ENCODE assay signal across 23 mouse cellular contexts in genomic region chr4:58373599-58373998, GRCm38 (mm10).
A peak's percentile ranks its signal among the peaks of the same experiment; 100 is the strongest.
DNase-seq lines count a peak whose midpoint lies in the region; ATAC-seq lines count a peak whose summit lies in the region.
"Had no signal": no experiment of that assay in that cellular context is flagged by ENCODE, and none has a peak within 500 bp of the region (broad histone marks: within the 10 kb centered on the region; RNA-seq: fewer than 3 reads in every experiment).

No protein-coding gene starts in this region.

- no peaks in the 10 kb centered on the region for H3K9me3 ChIP-seq in forebrain, embryonic 16.5 days (ENCODE audit: control insufficient read depth, low read length)
- H3K9me3 ChIP-seq in neural tube, embryonic 15.5 days (replicated peaks): no peaks in the 10 kb centered on the region
- H3K9me3 ChIP-seq: embryonic facial prominence, embryonic 15.5 days; hindbrain, embryonic 12.5 days; intestine, embryonic 15.5 days; limb, embryonic 13.5 days; liver, embryonic 13.5 days; lung, embryonic 15.5 days; neural tube, embryonic 13.5 days had no signal

- no peak overlapping the region for H3K27ac ChIP-seq in forebrain, embryonic 16.5 days (ENCODE audit: low read length)
- H3K27ac ChIP-seq in neural tube, embryonic 15.5 days (replicated peaks): no peak overlapping the region
- H3K27ac ChIP-seq: embryonic facial prominence, embryonic 15.5 days; gastrocnemius, adult 2 months; hindbrain, embryonic 12.5 days; intestine, embryonic 15.5 days; limb, embryonic 13.5 days; liver, embryonic 13.5 days; lung, embryonic 15.5 days; macrophage; neural tube, embryonic 13.5 days had no signal

- no peaks in the 10 kb centered on the region for H3K36me3 ChIP-seq in forebrain, embryonic 16.5 days (ENCODE audit: control insufficient read depth, insufficient read depth)
- H3K36me3 ChIP-seq in neural tube, embryonic 15.5 days: no peaks in the 10 kb centered on the region
- H3K36me3 ChIP-seq: embryonic facial prominence, embryonic 15.5 days; hindbrain, embryonic 12.5 days; intestine, embryonic 15.5 days; limb, embryonic 13.5 days; liver, embryonic 13.5 days; lung, embryonic 15.5 days; neural tube, embryonic 13.5 days had no signal

- H3K27me3 ChIP-seq in forebrain, embryonic 16.5 days (replicated peaks; ENCODE audit: control insufficient read depth, insufficient read depth, low read length): no peaks in the 10 kb centered on the region
- H3K27me3 ChIP-seq in neural tube, embryonic 15.5 days (replicated peaks): no peaks in the 10 kb centered on the region
- H3K27me3 ChIP-seq: embryonic facial prominence, embryonic 15.5 days; hindbrain, embryonic 12.5 days; intestine, embryonic 15.5 days; limb, embryonic 13.5 days; liver, embryonic 13.5 days; lung, embryonic 15.5 days; neural tube, embryonic 13.5 days had no signal

- H3K9ac ChIP-seq in forebrain, embryonic 16.5 days (replicated peaks; ENCODE audit: low read depth, low read length): no peak overlapping the region
- no peak overlapping the region for H3K9ac ChIP-seq in neural tube, embryonic 15.5 days (replicated peaks)
- H3K9ac ChIP-seq: embryonic facial prominence, embryonic 15.5 days; forebrain, postnatal 0 days; hindbrain, embryonic 12.5 days; intestine, embryonic 15.5 days; limb, embryonic 13.5 days; liver, embryonic 13.5 days; lung, embryonic 15.5 days; neural tube, embryonic 13.5 days had no signal

- no peaks in the 10 kb centered on the region for H3K4me1 ChIP-seq in forebrain, embryonic 16.5 days (replicated peaks; ENCODE audit: control insufficient read depth, insufficient read depth, low read length)
- H3K4me1 ChIP-seq in neural tube, embryonic 15.5 days: no peaks in the 10 kb centered on the region
- H3K4me1 ChIP-seq: embryonic facial prominence, embryonic 15.5 days; hindbrain, embryonic 12.5 days; intestine, embryonic 15.5 days; limb, embryonic 13.5 days; liver, embryonic 13.5 days; lung, embryonic 15.5 days had no signal

- WGBS in forebrain, embryonic 16.5 days: 91% methylated on average over 10 of the region's 10 CpGs
- 70% methylated on average over 10 of the region's 10 CpGs for WGBS in neural tube, embryonic 15.5 days

- H3K4me3 ChIP-seq in forebrain, embryonic 16.5 days (replicated peaks; ENCODE audit: low read length): no peak overlapping the region
- no peak overlapping the region for H3K4me3 ChIP-seq in neural tube, embryonic 15.5 days (replicated peaks)
- H3K4me3 ChIP-seq: embryonic facial prominence, embryonic 15.5 days; gastrocnemius, adult 2 months; hindbrain, embryonic 12.5 days; intestine, embryonic 15.5 days; limb, embryonic 13.5 days; liver, embryonic 13.5 days; lung, embryonic 15.5 days; neural tube, embryonic 13.5 days had no signal

- ATAC-seq in forebrain, embryonic 16.5 days: no peak
- ATAC-seq in neural tube, embryonic 15.5 days (ENCODE audit: low FRiP score): no peak
- ATAC-seq: forebrain, postnatal 0 days; intestine, embryonic 15.5 days had no signal

- peak; percentile 17 to 23 for DNase-seq in heart, postnatal 10 days
- no peak for DNase-seq in heart, adult 11 months
- peak; percentile 71 for DNase-seq in 3T3-L1 (ENCODE audit: low read depth, low spot score)
- peak; percentile 65 for DNase-seq in cerebellum, adult 11 months
- peak; percentile 88 to 89 for DNase-seq in cerebellum, postnatal 10 days
- DNase-seq in urinary bladder, adult 2 months (ENCODE audit: low spot score): no peak
- DNase-seq: B cell, adult 2 months; forebrain, postnatal 0 days; kidney, adult 9 months; liver, embryonic 13.5 days; spleen, adult 18-20 months; thymus, postnatal 4 days had no signal

- H3K4me2 ChIP-seq in forebrain, embryonic 16.5 days (ENCODE audit: low read length): no peak overlapping the region
- H3K4me2 ChIP-seq in neural tube, embryonic 15.5 days: no peak overlapping the region
- H3K4me2 ChIP-seq: embryonic facial prominence, embryonic 15.5 days; hindbrain, embryonic 12.5 days; intestine, embryonic 15.5 days; limb, embryonic 13.5 days; liver, embryonic 13.5 days; lung, embryonic 15.5 days; midbrain, embryonic 11.5 days; neural tube, embryonic 13.5 days had no signal

- intact Hi-C loops in heart, postnatal 10 days (cut with DNase I): no loop called here

Comparison
In these comparisons a context has a peak if more than half of its experiments do, and no peak if none do; other contexts are left out.
1. DNase-seq: peak in heart, postnatal 10 days (2 of 2), 3T3-L1 (single experiment), cerebellum, adult 11 months (single experiment) and cerebellum, postnatal 10 days (2 of 2); none in heart, adult 11 months (single experiment) and urinary bladder, adult 2 months (single experiment).